Mouse (Mus musculus): Measurements from ENCODE around the gene Slc6a12.
"Not testable (repeated sequence)": the region's sequence is repeated elsewhere in the genome, so short reads cannot be mapped to it uniquely, and the experiment has no call there.

Gene Slc6a12

GRCm38 (mm10) chr6:121341650-121342049, 1.2 kb upstream of the Slc6a12 start:
- in situ Hi-C loops (cut with MboI, MseI): no loop called here

DNA sequence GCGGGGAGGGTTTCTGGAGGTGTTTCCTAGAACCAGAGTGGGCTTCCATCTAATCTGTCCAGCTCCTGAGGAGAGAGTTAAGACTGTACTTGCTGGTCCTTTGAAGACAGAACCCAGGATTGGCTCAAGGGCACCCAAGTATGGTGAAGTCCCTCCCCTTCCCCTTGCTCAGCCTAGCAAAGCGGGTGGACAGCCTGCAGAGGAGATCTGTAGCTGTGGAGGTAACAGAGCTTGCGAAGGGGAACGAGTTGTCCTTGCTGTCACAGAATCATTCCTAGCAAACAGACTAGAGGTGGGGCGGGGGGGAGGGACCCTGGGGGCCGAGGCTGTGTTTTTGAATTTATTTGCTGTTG, 871 bp downstream of the Slc6a12 start:
- in situ Hi-C loops (cut with MboI, MseI): no loop called here

GRCm38 (mm10) chr6:121344329-121344728, 1.5 kb downstream of the Slc6a12 start:
- in situ Hi-C loops (cut with MboI, MseI): no loop called here

GRCm38 (mm10) chr6:121346428-121346827, 3.6 kb downstream of the Slc6a12 start:
- in situ Hi-C loops (cut with MboI, MseI): no loop called here

GRCm38 (mm10) chr6:121352276-121352675, 9.4 kb downstream of the Slc6a12 start:
- in situ Hi-C loops (cut with MboI, MseI): no loop called here

GRCm38 (mm10) chr6:121356041-121356440, 13.2 kb downstream of the Slc6a12 start:
- in situ Hi-C loops (cut with MboI, MseI): no loop called here

- in situ Hi-C loops (cut with MboI, MseI): no loop called here
Observed at GRCm38 (mm10) chr6:121357232-121357631, 14.4 kb downstream of the Slc6a12 start.

DNA sequence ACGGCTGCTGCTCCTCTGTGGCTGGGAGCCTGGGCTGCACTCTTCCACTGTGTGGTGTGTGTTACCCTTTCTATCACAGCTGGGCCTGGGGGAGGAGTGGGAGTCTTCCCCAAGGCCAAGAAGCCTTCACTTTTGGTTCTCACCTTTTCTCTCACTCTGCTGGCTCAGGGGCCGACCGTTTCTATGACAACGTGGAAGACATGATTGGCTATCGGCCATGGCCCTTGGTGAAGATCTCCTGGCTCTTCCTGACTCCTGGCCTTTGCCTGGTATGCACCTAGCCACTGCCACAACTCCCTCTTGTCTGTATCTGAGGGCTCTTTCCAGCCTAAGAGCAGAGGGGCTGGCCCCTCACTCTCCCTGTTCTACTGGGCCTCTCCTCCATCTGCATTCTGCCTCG, 20.2 kb downstream of the Slc6a12 start:
- in situ Hi-C loops (cut with MboI, MseI): no loop called here

GRCm38 (mm10) chr6:121363956-121364355, 21.1 kb downstream of the Slc6a12 start:
- in situ Hi-C loops (cut with MboI, MseI): no loop called here

- in situ Hi-C loops (cut with MboI, MseI): not testable (repeated sequence)
Observed at GRCm38 (mm10) chr6:121366537-121366936, 23.7 kb downstream of the Slc6a12 start.

- in situ Hi-C loops (cut with MboI, MseI): no loop called here
Observed at GRCm38 (mm10) chr6:121367099-121367498, 24.2 kb downstream of the Slc6a12 start.

- in situ Hi-C loops (cut with MboI, MseI): no loop called here
Observed at GRCm38 (mm10) chr6:121371197-121371980, 28.5 kb downstream of the Slc6a12 start.

DNA sequence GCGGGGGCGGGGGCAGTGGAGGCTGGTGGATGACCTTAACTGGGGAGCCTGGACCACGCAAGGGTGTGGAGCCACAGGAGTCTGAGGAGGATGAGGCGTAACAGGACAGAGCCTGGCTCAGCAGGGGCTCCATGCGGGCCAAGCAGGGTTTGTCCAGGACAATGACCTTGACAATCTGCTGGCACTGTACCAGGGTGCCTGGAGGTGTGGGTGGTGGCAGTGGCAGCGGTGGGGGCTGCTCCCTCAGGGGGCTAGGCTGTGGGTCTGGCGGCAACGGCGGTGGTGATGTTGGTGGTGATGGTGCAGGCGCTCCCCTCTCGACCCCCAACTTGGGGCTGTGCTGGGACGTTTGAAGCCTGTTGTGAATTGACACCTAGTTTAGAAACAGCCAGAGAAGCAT, 33.3 kb downstream of the Slc6a12 start:
- in situ Hi-C loops (cut with MboI, MseI): no loop called here

- in situ Hi-C loops (cut with MboI, MseI): no loop called here
Observed at GRCm38 (mm10) chr6:121378256-121378655, 35.4 kb downstream of the Slc6a12 start.

GRCm38 (mm10) chr6:121380576-121380975, 37.7 kb downstream of the Slc6a12 start:
- in situ Hi-C loops (cut with MboI, MseI): no loop called here

- in situ Hi-C loops (cut with MboI, MseI): no loop called here
Observed at GRCm38 (mm10) chr6:121382071-121382470, 39.2 kb downstream of the Slc6a12 start.

GRCm38 (mm10) chr6:121385397-121385796, 42.5 kb downstream of the Slc6a12 start:
- in situ Hi-C loops (cut with MboI, MseI): no loop called here

- in situ Hi-C loops (cut with MboI, MseI): no loop called here
Observed at GRCm38 (mm10) chr6:121392610-121393252, 49.9 kb downstream of the Slc6a12 start.

- in situ Hi-C loops (cut with MboI, MseI): no loop called here
Observed at GRCm38 (mm10) chr6:121401140-121401539, 58.3 kb downstream of the Slc6a12 start.

GRCm38 (mm10) chr6:121401826-121402660, 59.2 kb downstream of the Slc6a12 start:
- in situ Hi-C loops (cut with MboI, MseI): no loop called here

- in situ Hi-C loops (cut with MboI, MseI): no loop called here
Observed at GRCm38 (mm10) chr6:121402661-121403244, 59.9 kb downstream of the Slc6a12 start.

DNA sequence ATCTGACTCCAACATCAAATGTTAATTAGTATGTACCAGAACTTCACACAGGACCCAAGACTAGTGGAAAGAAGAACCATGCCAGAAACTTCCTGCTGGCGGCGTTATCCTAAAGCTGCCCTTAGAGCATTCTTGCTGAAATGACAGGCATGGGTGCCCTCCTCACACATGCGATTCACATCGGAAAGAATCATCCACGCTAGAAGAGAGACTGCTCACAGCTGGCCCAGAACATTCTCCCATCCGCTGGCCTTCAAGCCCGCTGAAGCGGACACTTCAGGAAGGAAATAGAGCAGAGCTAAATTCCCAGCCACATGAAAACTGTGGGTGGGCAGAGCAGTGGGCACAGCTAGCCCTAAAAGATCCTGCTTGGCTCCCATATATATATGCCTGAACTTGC, 62.4 kb downstream of the Slc6a12 start:
- in situ Hi-C loops (cut with MboI, MseI): no loop called here

All from T-helper 1 cell (primary cell).